Comparison of ENCODE assay signal across 11 mouse cellular contexts in genomic region chr11:35415768-35416401, GRCm38 (mm10).
DNase-seq lines count a peak whose midpoint lies in the region; ATAC-seq and TF ChIP-seq lines count a peak whose summit lies in the region.
"Had no signal": no experiment of that assay in that cellular context is flagged by ENCODE, and none has a peak within 500 bp of the region (broad histone marks: within the 10 kb centered on the region; RNA-seq: fewer than 3 reads in every experiment).

No protein-coding gene starts in this region.

- peak; percentile 46 for DNase-seq in gastrocnemius, adult 2 months
- no peak for DNase-seq in gastrocnemius, postnatal 10 days
- peak; percentile 77 for DNase-seq in midbrain, embryonic 11.5 days (ENCODE audit: low spot score, missing footprints)
- DNase-seq in retina, embryonic 14.5 days (ENCODE audit: low spot score) = no peak
- DNase-seq: kidney, postnatal 4 days; liver, embryonic 13.5 days; thymus, adult 18-20 months had no signal

- H3K9ac ChIP-seq in midbrain, embryonic 11.5 days (ENCODE audit: low read length) = no peak overlapping the region
- H3K9ac ChIP-seq in midbrain, embryonic 13.5 days (replicated peaks) = no peak overlapping the region
- H3K9ac ChIP-seq in embryonic facial prominence, embryonic 12.5 days = no peak overlapping the region
- 0 out of 2 replicates have a peak overlapping the region, but pooled peaks have one; percentile 28 for H3K9ac ChIP-seq in stomach, embryonic 16.5 days (ENCODE audit: low read length)
- H3K9ac ChIP-seq: liver, embryonic 13.5 days had no signal

- ATAC-seq in midbrain, embryonic 11.5 days (ENCODE audit: low FRiP score) = no peak
- ATAC-seq in midbrain, embryonic 13.5 days = no peak
- no peak for ATAC-seq in embryonic facial prominence, embryonic 12.5 days (ENCODE audit: insufficient number of reproducible peaks, insufficient read depth, low FRiP score, low TSS enrichment)
- peak; percentile 39; the same call in 1 of the 2 replicates for ATAC-seq in stomach, embryonic 16.5 days (ENCODE audit: insufficient read depth, low FRiP score)
- ATAC-seq in granulocyte monocyte progenitor cell, adult 5-6 weeks (replicated peaks; ENCODE audit: poor library complexity, severe bottlenecking) = no peak

- H3K9me3 ChIP-seq in midbrain, embryonic 11.5 days (ENCODE audit: control insufficient read depth, low read length) = no peaks in the 10 kb centered on the region
- no peaks in the 10 kb centered on the region for H3K9me3 ChIP-seq in midbrain, embryonic 13.5 days
- no peaks in the 10 kb centered on the region for H3K9me3 ChIP-seq in embryonic facial prominence, embryonic 12.5 days
- no peaks in the 10 kb centered on the region for H3K9me3 ChIP-seq in stomach, embryonic 16.5 days (replicated peaks; ENCODE audit: control insufficient read depth, low read length)
- H3K9me3 ChIP-seq: liver, embryonic 13.5 days had no signal

- H3K4me2 ChIP-seq in midbrain, embryonic 11.5 days = no peak overlapping the region
- no peak overlapping the region for H3K4me2 ChIP-seq in midbrain, embryonic 13.5 days (replicated peaks)
- no peak overlapping the region for H3K4me2 ChIP-seq in embryonic facial prominence, embryonic 12.5 days (replicated peaks)
- peak overlapping the region; percentile 16; the same call in 1 of the 2 replicates for H3K4me2 ChIP-seq in stomach, embryonic 16.5 days (ENCODE audit: low read depth, low read length)
- H3K4me2 ChIP-seq: liver, embryonic 13.5 days had no signal

- no peaks in the 10 kb centered on the region for H3K36me3 ChIP-seq in midbrain, embryonic 11.5 days (ENCODE audit: control insufficient read depth, insufficient read depth, low read length)
- H3K36me3 ChIP-seq in midbrain, embryonic 13.5 days = no peaks in the 10 kb centered on the region
- no peaks in the 10 kb centered on the region for H3K36me3 ChIP-seq in embryonic facial prominence, embryonic 12.5 days
- H3K36me3 ChIP-seq in stomach, embryonic 16.5 days (ENCODE audit: control insufficient read depth, insufficient read depth, low read length) = no peaks in the 10 kb centered on the region
- H3K36me3 ChIP-seq: liver, embryonic 13.5 days had no signal

- H3K4me1 ChIP-seq in midbrain, embryonic 11.5 days (ENCODE audit: control insufficient read depth, insufficient read depth, low read length) = no peaks in the 10 kb centered on the region
- 0 out of 2 replicates have a peak, but pooled peaks cover 7% of the 10 kb centered on the region for H3K4me1 ChIP-seq in midbrain, embryonic 13.5 days (replicated peaks)
- peaks cover 44% of the 10 kb centered on the region for H3K4me1 ChIP-seq in embryonic facial prominence, embryonic 12.5 days
- peaks cover 51% of the 10 kb centered on the region for H3K4me1 ChIP-seq in stomach, embryonic 16.5 days (ENCODE audit: control insufficient read depth, insufficient read depth, low read length)

- intact Hi-C loops in gastrocnemius, adult 2 months (cut with DNase I) = no loop called here

- WGBS in midbrain, embryonic 11.5 days = 53% methylated on average over 9 of the region's 9 CpGs
- WGBS in midbrain, embryonic 13.5 days = 55% methylated on average over 9 of the region's 9 CpGs
- 51% methylated on average over 9 of the region's 9 CpGs for WGBS in embryonic facial prominence, embryonic 12.5 days
- 51% methylated on average over 9 of the region's 9 CpGs for WGBS in stomach, embryonic 16.5 days

- no peaks in the 10 kb centered on the region for H3K27me3 ChIP-seq in midbrain, embryonic 11.5 days (ENCODE audit: control insufficient read depth, insufficient read depth, low read length)
- H3K27me3 ChIP-seq in midbrain, embryonic 13.5 days = peaks cover 15% of the 10 kb centered on the region; the same call in 1 of the 2 replicates
- no peaks in the 10 kb centered on the region for H3K27me3 ChIP-seq in embryonic facial prominence, embryonic 12.5 days
- no peaks in the 10 kb centered on the region for H3K27me3 ChIP-seq in stomach, embryonic 16.5 days (ENCODE audit: control insufficient read depth, insufficient read depth, low read length)
- H3K27me3 ChIP-seq: liver, embryonic 13.5 days had no signal

- H3K27ac ChIP-seq in gastrocnemius, adult 2 months = peak overlapping the region; percentile 74
- H3K27ac ChIP-seq in midbrain, embryonic 11.5 days (ENCODE audit: low read depth, low read length) = no peak overlapping the region
- no peak overlapping the region for H3K27ac ChIP-seq in midbrain, embryonic 13.5 days
- peak overlapping the region; percentile 71 for H3K27ac ChIP-seq in embryonic facial prominence, embryonic 12.5 days
- H3K27ac ChIP-seq in stomach, embryonic 16.5 days (ENCODE audit: low read length) = peak overlapping the region; percentile 91
- H3K27ac ChIP-seq: liver, embryonic 13.5 days had no signal

- TF ChIP-seq CTCF in gastrocnemius, adult 2 months (IDR thresholded peaks at IDR 0.05) = no peak

- no peak overlapping the region for H3K4me3 ChIP-seq in gastrocnemius, adult 2 months
- H3K4me3 ChIP-seq in midbrain, embryonic 11.5 days (ENCODE audit: low read depth, low read length) = no peak overlapping the region
- no peak overlapping the region for H3K4me3 ChIP-seq in midbrain, embryonic 13.5 days (replicated peaks)
- H3K4me3 ChIP-seq in embryonic facial prominence, embryonic 12.5 days = no peak overlapping the region
- no peak overlapping the region for H3K4me3 ChIP-seq in stomach, embryonic 16.5 days (replicated peaks; ENCODE audit: low read length)
- H3K4me3 ChIP-seq: liver, embryonic 13.5 days had no signal

Comparison
In these comparisons a context has a peak if more than half of its experiments do, and no peak if none do; other contexts are left out.
1. DNase-seq: peak in gastrocnemius, adult 2 months (single experiment) and midbrain, embryonic 11.5 days (single experiment); none in gastrocnemius, postnatal 10 days (single experiment) and retina, embryonic 14.5 days (single experiment).
2. H3K27ac ChIP-seq: peak in gastrocnemius, adult 2 months (single experiment), embryonic facial prominence, embryonic 12.5 days (single experiment) and stomach, embryonic 16.5 days (single experiment); none in midbrain, embryonic 11.5 days (single experiment) and midbrain, embryonic 13.5 days (single experiment).